Mouse (Mus musculus) brain, embryonic 14.5 days (tissue): ENCODE measurements around the gene Osbp.

ENCODE experiments used
- CTCF ChIP-seq: fragments of 200-500 bp; IDR thresholded peaks from 2 replicates; pipeline ENCODE4 v1.5.1; 2012; ENCODE audit warnings: inconsistent platforms, mild to moderate bottlenecking, moderate library complexity, borderline replicate concordance; ENCODE audit not compliant: insufficient read depth, insufficient read length; ENCODE audit errors: extremely low read depth
- POLR2A ChIP-seq: fragments of 200-500 bp; IDR thresholded peaks from 2 replicates; pipeline ENCODE4 v1.6.1; 2012; ENCODE audit warnings: mild to moderate bottlenecking, inconsistent platforms, borderline replicate concordance; ENCODE audit not compliant: poor library complexity, insufficient read depth, insufficient read length, severe bottlenecking; ENCODE audit errors: extremely low read depth

- no peak for TF ChIP-seq POLR2A
- no peak for TF ChIP-seq CTCF
Observed at GRCm38 (mm10) chr19:11980471-11980870, 14.7 kb downstream of the Osbp start.
